Mouse (Mus musculus) thymus, adult 2 months (tissue): ENCODE measurements at regions not wholly inside any gene's neighbourhood (a gene's known extent, or its start where the extent isn't known, plus 50 kb on each side); places are given as distances from the start of the nearest gene placed in this dataset.

Experiments used
- DNase-seq: peaks from one replicate; pipeline ENCODE4 v3.0.0; 2021
- H3K27ac ChIP-seq: fragments of 200-500 bp; 2 replicates; pipeline ENCODE4 v1.5.1; 2012; ENCODE audit warnings: low read length, control low read depth; ENCODE audit not compliant: control insufficient read depth, insufficient read depth
- H3K27me3 ChIP-seq: fragments of 200-500 bp; 2 replicates; pipeline ENCODE4 v1.6.1; 2012; ENCODE audit warnings: mild to moderate bottlenecking, low read length, moderate library complexity, mixed read lengths; ENCODE audit not compliant: control insufficient read depth, insufficient read depth
- H3K36me3 ChIP-seq: fragments of 200-500 bp; 2 replicates; pipeline ENCODE4 v1.6.1; 2012; ENCODE audit warnings: mild to moderate bottlenecking, low read length, moderate library complexity; ENCODE audit not compliant: control insufficient read depth, insufficient read depth
- H3K4me1 ChIP-seq: fragments of 200-500 bp; replicated peaks from 2 replicates; pipeline ENCODE4 v1.6.1; 2012; ENCODE audit warnings: low read length; ENCODE audit not compliant: control insufficient read depth, insufficient read depth
- H3K4me3 ChIP-seq: fragments of 200-500 bp; 2 replicates; pipeline ENCODE4 v1.5.1; 2012; ENCODE audit warnings: mild to moderate bottlenecking, low read length, control low read depth, moderate library complexity; ENCODE audit not compliant: control insufficient read depth, insufficient read depth
- CTCF ChIP-seq: fragments of 200-500 bp; IDR thresholded peaks from 2 replicates; pipeline ENCODE4 v1.5.1; 2012; ENCODE audit warnings: mild to moderate bottlenecking, control low read depth, low read length, moderate library complexity, borderline replicate concordance; ENCODE audit not compliant: control insufficient read depth, poor library complexity, insufficient read depth; ENCODE audit errors: extremely low read depth
- POLR2A ChIP-seq: fragments of 200-500 bp; IDR thresholded peaks from 2 replicates; pipeline ENCODE4 v1.6.1; 2012; ENCODE audit warnings: mild to moderate bottlenecking, low read length, control low read depth, moderate library complexity; ENCODE audit not compliant: control insufficient read depth, poor library complexity, insufficient read depth; ENCODE audit errors: extremely low read depth
- WGBS: fragments of 180-500 bp; shearing (Covaris S2); methylation state at CpG from one replicate; pipeline ENCODE4 v1.1.7; 2018; 5-methylcytosine and 5-hydroxymethylcytosine counted together

DNA sequence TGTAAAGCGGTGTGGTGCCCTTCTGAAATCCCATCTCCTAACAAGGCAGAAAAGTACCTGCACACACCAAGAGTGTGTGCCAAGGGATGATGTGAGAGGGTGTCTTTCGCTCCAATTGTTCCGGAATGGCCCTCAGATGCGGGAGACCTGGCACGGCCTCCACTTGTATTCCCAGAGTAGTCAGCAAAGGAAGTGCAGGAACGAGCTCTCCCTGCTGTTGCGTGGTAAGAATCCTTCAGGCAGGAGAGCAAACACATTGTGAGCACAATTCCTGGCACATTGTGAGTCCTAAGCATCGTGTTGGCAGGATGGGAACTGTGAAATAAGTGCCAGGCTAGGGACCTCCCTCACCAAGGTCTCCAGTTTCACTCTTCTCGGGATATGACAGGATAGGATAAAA lies 180.7 kb downstream of the Barhl2 start:
- DNase-seq = no peak
- H3K27ac ChIP-seq = no peak overlapping the region
- no peaks in the 10 kb centered on the region for H3K27me3 ChIP-seq
- no peaks in the 10 kb centered on the region for H3K4me1 ChIP-seq
- TF ChIP-seq POLR2A (no peak), CTCF (no peak)
- H3K36me3 ChIP-seq = no peaks in the 10 kb centered on the region
- WGBS = 87% methylated on average over 9 of the region's 9 CpGs
- no peak overlapping the region for H3K4me3 ChIP-seq

DNA sequence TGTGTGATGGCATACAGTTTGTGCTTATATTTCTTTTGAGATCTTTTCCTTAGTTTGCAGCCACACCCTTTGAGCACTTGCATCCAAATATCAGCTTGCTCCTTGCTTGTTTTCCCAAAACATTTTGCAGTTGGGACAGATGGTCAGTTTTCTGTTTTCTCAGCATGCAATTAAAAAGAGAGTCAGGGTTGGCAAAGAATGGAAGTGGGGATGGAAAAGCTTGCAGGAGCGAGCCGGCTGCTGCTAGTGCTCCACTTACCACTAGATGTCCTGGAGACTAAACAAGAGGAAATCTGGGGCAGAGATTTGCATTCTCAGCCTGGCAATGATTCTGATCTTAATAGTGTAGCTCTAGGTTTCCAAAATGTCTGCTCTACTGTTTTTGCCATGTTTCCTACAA lies 181.8 kb downstream of the Barhl2 start:
- Histone ChIP-seq H3K4me3 (no peak overlapping the region), H3K4me1 (no peaks in the 10 kb centered on the region), H3K36me3 (no peaks in the 10 kb centered on the region), H3K27ac (no peak overlapping the region), H3K27me3 (no peaks in the 10 kb centered on the region)
- no peak for DNase-seq
- WGBS = 31% methylated on average over 2 of the region's 2 CpGs
- TF ChIP-seq POLR2A = no peak
- TF ChIP-seq CTCF = no peak

DNA sequence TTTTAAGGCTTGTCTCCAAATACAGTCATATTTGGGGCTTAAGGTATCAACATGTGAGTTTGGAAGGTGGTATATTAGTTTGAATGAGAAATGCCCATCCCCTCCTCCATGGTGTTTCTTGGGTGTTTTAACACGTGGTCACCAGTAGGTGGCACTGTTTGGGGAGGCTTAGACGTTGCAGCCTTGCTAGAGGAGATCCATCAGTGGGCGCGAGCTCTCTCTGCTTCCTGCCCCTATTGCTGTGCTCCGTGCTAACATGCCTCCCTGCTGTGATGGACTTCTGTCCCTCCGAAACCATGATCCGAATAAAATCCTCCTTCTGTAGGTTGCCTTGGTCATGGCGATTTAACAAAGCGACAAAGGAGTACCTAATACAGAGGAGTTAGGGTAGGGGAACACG lies 183.3 kb downstream of the Barhl2 start:
- DNase-seq = peak; percentile 9
- Histone ChIP-seq H3K27ac (no peak overlapping the region), H3K36me3 (no peaks in the 10 kb centered on the region), H3K4me1 (no peaks in the 10 kb centered on the region), H3K4me3 (no peak overlapping the region), H3K27me3 (no peaks in the 10 kb centered on the region)
- TF ChIP-seq CTCF = peak; percentile 49; the same call in 1 of the 2 replicates
- TF ChIP-seq POLR2A = no peak
- WGBS = 50% methylated on average over 10 of the region's 10 CpGs

DNA sequence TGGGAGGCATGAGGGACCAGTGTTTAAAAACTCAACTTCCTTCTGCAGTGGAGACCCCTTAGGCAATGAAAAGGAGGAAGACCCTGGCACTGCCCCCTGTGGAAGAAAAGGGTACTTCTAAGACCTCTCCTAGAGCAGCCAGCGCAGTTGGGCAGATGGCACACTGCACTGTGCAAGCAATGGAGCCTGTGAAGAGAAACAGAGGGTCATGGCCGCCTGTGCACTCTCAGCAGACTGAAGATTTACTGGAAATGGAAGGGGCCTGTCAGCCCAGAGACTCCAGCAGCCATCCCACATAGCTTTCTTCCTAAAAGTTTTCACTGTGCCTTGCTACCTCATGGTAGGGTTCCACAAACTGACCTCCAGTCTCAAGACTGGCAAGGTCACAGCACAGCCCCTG lies 193.4 kb downstream of the Barhl2 start:
- 78% methylated on average over 2 of the region's 2 CpGs for WGBS
- DNase-seq = no peak

DNA sequence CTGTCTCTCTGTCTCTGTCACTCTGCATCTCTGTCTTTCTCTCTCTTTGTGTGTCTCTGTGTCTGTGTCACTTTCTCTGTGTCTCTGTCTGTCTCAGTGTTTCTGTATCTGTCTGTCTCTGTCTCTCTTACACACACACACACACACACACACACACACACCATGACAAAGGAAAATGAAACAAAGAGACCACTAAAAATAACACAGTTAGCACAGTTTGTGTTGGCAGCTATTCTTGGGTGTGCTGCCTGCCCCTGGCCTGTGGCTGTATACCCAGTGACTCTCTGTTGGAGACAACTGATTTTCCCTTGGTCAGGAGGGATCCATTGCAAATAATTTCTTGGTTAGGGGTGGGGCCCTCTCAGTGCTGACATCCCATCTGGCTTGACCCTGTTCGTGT lies 200.8 kb downstream of the Barhl2 start:
- no peak for DNase-seq
- WGBS = 76% methylated on average over 1 of the region's 1 CpGs
- H3K4me1 ChIP-seq = no peaks in the 10 kb centered on the region
- TF ChIP-seq POLR2A (no peak), CTCF (no peak)
- no peak overlapping the region for H3K27ac ChIP-seq
- H3K36me3 ChIP-seq = no peaks in the 10 kb centered on the region
- no peaks in the 10 kb centered on the region for H3K27me3 ChIP-seq
- no peak overlapping the region for H3K4me3 ChIP-seq

More for the DNA sequence above, 193.4 kb downstream of the Barhl2 start:
- TF ChIP-seq CTCF (no peak), POLR2A (no peak)
- Histone ChIP-seq H3K36me3 (no peaks in the 10 kb centered on the region), H3K27ac (no peak overlapping the region), H3K27me3 (no peaks in the 10 kb centered on the region), H3K4me3 (no peak overlapping the region), H3K4me1 (no peaks in the 10 kb centered on the region)

DNA sequence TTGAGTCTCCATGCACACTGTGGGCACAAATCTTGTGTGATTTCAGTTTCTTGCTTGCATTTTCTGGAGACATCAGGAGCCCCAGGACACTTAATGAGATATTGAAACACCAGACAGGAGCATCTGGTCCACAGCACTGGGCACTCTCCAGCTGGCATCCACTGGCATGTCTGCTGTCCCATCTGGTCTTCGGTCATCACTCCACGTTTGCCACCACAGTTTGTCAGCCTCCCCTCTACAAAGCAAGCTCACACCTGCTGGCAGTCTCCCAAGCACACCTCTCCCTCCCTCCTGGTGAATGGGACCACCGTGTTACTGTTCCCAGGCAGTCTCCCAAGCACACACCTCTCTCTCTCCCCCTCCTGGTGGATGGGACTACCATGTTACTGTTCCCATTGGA lies 228.8 kb downstream of the Barhl2 start:
- whole genome bisulfite sequencing = 62% methylated on average over 3 of the region's 3 CpGs
- Histone ChIP-seq H3K4me3 (no peak overlapping the region), H3K27me3 (no peaks in the 10 kb centered on the region), H3K4me1 (no peaks in the 10 kb centered on the region), H3K36me3 (no peaks in the 10 kb centered on the region), H3K27ac (no peak overlapping the region)
- no peak for DNase-seq
- TF ChIP-seq POLR2A = no peak
- no peak for TF ChIP-seq CTCF

DNA sequence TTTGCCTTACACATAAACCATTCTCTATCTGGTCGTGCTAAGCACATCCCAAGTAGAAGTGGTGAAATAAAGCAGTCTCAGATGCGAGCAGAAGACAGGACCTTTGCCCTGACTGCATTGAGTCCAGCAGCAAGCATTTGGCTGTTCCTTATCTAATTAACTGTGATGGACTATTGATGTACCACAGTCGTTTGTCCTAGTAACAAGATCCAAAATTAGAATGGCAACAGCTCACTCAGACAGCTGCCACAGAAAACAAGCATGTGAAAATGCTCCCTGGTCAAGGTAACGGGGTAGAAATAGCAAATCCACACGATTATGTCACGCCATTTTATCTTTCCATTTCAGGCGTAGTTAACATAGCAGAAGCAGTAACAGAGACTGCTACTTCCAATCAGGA lies 233.8 kb downstream of the Barhl2 start:
- Histone ChIP-seq H3K4me1 (no peaks in the 10 kb centered on the region), H3K27ac (no peak overlapping the region), H3K4me3 (no peak overlapping the region), H3K27me3 (no peaks in the 10 kb centered on the region), H3K36me3 (no peaks in the 10 kb centered on the region)
- whole genome bisulfite sequencing = 76% methylated on average over 7 of the region's 7 CpGs
- DNase-seq = no peak
- TF ChIP-seq POLR2A = no peak
- no peak for TF ChIP-seq CTCF
